Mouse (Mus musculus) limb, embryonic 11.5 days (tissue): ENCODE data around the gene Slc25a51. TPM values are rescaled to one million over a fixed set of nuclear protein-coding genes. Genes with fewer than 3 reads are reported as not detected.
"Not testable (repeated sequence)": the region's sequence is repeated elsewhere in the genome, so short reads cannot be mapped to it uniquely, and the experiment has no call there.

Source experiments
- ATAC-seq: fragments of 200-750 bp; cut with Nextera tagmentation; 2 replicates; pipeline ENCODE4 v1.8.0; 2017; ENCODE audit warnings: low read depth; ENCODE audit not compliant: insufficient number of reproducible peaks, low FRiP score, low TSS enrichment
- DNase-seq: peaks from one replicate; pipeline ENCODE4 v3.0.0-alpha.2; 2015; ENCODE audit warnings: low spot score
- H3K27ac ChIP-seq: fragments of 300-500 bp; sonication (generic); replicated peaks from 2 replicates; pipeline ENCODE4 v1.5.1; 2014; ENCODE audit warnings: low read depth, mild to moderate bottlenecking, low read length
- H3K27me3 ChIP-seq: fragments of 300-500 bp; sonication (generic); 2 replicates; pipeline ENCODE4 v1.6.1; 2014; ENCODE audit warnings: mild to moderate bottlenecking, low read length, mixed read lengths; ENCODE audit not compliant: control insufficient read depth, insufficient read depth
- H3K36me3 ChIP-seq: fragments of 300-500 bp; sonication (generic); 2 replicates; pipeline ENCODE4 v1.6.1; 2014; ENCODE audit warnings: mild to moderate bottlenecking, low read length, moderate library complexity, mixed read lengths; ENCODE audit not compliant: control insufficient read depth, insufficient read depth
- H3K4me1 ChIP-seq: fragments of 300-500 bp; sonication (generic); 2 replicates; pipeline ENCODE4 v1.6.1; 2014; ENCODE audit warnings: low read length, mixed read lengths; ENCODE audit not compliant: control insufficient read depth, insufficient read depth
- H3K4me2 ChIP-seq: fragments of 300-500 bp; sonication (generic); 2 replicates; pipeline ENCODE4 v1.6.1; 2014; ENCODE audit warnings: low read depth, mild to moderate bottlenecking, moderate library complexity; ENCODE audit not compliant: severe bottlenecking
- H3K4me3 ChIP-seq: fragments of 300-500 bp; sonication (generic); 2 replicates; pipeline ENCODE4 v1.5.1; 2014; ENCODE audit warnings: low read depth, low read length
- H3K9ac ChIP-seq: fragments of 300-500 bp; sonication (generic); 2 replicates; pipeline ENCODE4 v1.6.1; 2014; ENCODE audit warnings: mild to moderate bottlenecking, low read length
- H3K9me3 ChIP-seq: fragments of 300-500 bp; sonication (generic); 2 replicates; pipeline ENCODE4 v1.6.1; 2016; ENCODE audit warnings: low read length; ENCODE audit not compliant: control insufficient read depth
- WGBS: fragments of 180-500 bp; shearing (Covaris S2); extraction: QIAGEN DNeasy Blood & Tissue Kit; methylation state at CpG from one replicate; pipeline ENCODE4 v1.1.7; 2014; 5-methylcytosine and 5-hydroxymethylcytosine counted together
- polyA plus RNA-seq: library from polyadenylated mRNA; unstranded; fragments of >200 nt; fragmentation: Nextera tagmentation; extraction: Ambion mirVana; gene quantifications from 2 replicates; pipeline ENCODE4 v1.2.1, GENCODE M21; 2014

The Slc25a51 gene
- polyA plus RNA-seq, 1 experiment from 2014 or later: 72.8 TPM

DNA sequence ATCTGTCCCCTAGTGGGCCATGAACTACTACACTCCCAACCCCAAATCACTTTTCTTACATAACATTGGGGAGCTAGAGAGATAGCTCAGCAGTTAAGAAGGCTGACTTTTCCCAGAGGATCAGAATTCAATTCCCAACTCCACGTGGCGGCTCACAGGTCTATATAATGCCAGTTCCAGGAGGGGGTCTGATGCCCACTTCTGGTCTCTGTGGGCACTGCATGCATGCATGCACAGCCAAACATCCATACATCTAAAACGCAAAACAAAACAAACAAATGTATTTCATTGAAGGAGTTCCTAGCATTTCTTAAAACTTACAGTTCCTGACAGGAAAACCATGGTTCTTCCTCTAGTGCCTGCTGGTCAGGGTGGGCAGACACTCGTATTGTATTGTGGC is 16.5 kb downstream of the Slc25a51 start:
- H3K4me1 ChIP-seq: no peaks in the 10 kb centered on the region
- H3K9me3 ChIP-seq: no peaks in the 10 kb centered on the region
- no peak overlapping the region for H3K27ac ChIP-seq
- H3K9ac ChIP-seq: no peak overlapping the region
- WGBS: 74% methylated on average over 4 of the region's 4 CpGs
- no peak overlapping the region for H3K4me3 ChIP-seq
- H3K27me3 ChIP-seq: no peaks in the 10 kb centered on the region
- DNase-seq: no peak
- H3K4me2 ChIP-seq: no peak overlapping the region
- no peak for ATAC-seq
- H3K36me3 ChIP-seq: no peaks in the 10 kb centered on the region

DNA sequence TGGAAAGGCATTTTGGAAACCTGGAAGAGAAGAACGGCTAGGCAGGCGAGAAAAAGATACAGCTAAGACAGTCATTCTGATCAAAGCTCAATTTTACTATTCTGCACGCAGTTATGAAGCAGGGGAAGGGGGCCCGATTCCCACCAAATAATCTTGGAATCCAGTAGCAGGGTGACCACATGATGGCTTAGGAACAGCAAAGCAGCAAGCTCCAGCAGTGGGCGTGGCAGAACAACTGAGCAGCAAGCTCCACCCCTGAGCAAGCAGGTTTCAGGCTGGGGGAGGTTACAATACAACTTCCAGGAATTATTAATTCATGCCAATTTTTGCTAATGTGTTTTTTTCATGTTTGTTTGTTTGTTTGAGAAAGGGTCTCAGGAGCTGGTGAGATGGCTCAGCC is 21.3 kb downstream of the Slc25a51 start:
- H3K4me3 ChIP-seq, H3K4me1 ChIP-seq, H3K36me3 ChIP-seq, H3K9ac ChIP-seq, H3K27me3 ChIP-seq, ATAC-seq, DNase-seq, H3K27ac ChIP-seq, H3K9me3 ChIP-seq, H3K4me2 ChIP-seq: not testable (repeated sequence)
- WGBS: 94% methylated on average over 5 of the region's 5 CpGs

DNA sequence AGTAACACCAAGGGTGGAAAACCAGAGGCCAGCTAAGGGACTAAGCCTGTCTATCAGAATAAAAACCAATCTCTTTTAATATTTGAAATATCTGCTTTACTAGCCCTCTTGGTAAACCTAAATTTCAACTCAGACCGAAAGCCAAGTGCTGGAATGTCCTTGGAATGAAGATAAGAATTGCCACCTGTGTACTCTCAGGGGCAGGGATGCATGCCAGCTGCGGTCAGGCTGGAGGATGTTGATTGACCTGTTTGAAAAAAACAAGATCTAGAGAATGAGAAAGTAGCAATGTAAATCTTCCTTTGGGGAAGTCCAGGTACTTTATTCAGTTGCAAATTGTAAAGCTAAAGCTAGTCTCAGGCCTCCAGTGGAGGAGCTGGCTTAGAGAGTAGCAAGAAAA is 26.4 kb downstream of the Slc25a51 start:
- 92% methylated on average over 2 of the region's 2 CpGs for WGBS

DNA sequence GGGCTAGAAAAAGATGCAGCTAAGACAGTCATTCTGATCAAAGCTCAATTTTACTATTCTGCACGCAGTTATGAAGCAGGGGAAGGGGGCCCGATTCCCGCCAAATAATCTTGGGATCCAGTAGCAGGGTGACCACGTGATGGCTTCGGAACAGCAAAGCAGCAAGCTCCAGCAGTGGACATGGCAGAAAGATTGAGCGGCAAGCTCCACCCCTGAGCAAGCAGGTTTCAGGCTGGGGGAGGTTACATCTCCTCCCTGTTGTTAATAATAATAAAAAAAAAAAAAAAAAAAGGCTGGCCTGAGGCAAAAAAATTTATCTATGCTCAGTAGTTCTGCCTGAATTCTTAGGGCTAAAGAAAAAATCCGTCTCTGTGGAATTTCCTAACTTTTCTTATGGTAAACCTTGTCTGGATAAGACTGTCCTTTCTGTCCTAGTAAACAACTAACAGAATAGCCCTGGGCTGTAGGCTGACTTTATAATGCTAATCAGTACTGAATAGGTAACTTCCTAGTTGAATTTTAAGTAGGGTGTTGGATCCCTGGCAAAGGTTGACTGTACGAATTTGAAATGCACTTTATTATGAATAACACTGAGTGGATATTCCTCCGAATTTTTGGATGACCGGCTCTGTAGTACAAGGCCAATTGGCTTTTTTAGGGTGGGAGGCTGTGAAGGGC is 27.5 kb downstream of the Slc25a51 start:
- H3K27ac ChIP-seq, H3K4me1 ChIP-seq, H3K36me3 ChIP-seq, H3K27me3 ChIP-seq, H3K4me2 ChIP-seq, H3K9ac ChIP-seq, ATAC-seq, H3K4me3 ChIP-seq, H3K9me3 ChIP-seq, DNase-seq: not testable (repeated sequence)
- 91% methylated on average over 10 of the region's 10 CpGs for WGBS

More for the DNA sequence above, 26.4 kb downstream of the Slc25a51 start:
- H3K36me3 ChIP-seq, DNase-seq, H3K4me3 ChIP-seq, H3K27ac ChIP-seq, H3K9ac ChIP-seq, H3K4me2 ChIP-seq, H3K9me3 ChIP-seq, ATAC-seq, H3K27me3 ChIP-seq, H3K4me1 ChIP-seq: not testable (repeated sequence)

DNA sequence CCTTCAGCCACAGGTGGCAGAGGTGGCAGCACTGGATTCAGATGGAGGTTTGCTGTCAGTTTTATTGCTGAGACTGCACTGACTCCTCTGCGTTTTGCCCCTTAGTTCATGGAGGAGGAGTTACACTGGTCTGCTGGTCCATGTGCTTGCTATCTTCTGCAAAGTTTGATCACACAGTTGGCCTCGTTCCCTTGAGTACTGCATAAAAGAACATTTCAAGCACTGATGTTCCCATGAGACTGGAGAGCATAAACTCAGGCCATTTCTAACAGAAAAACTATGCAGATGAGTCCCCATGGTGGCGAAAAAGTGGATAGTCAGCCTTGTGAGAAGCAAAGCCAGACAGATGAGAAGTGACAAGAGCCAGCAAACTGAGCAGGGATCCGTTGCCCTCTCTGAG is 32.0 kb downstream of the Slc25a51 start:
- DNase-seq (no peak), ATAC-seq (no peak)
- 87% methylated on average over 4 of the region's 4 CpGs for whole genome bisulfite sequencing
- no peak overlapping the region for H3K4me3 ChIP-seq
- H3K9ac ChIP-seq: no peak overlapping the region
- H3K9me3 ChIP-seq: no peaks in the 10 kb centered on the region
- H3K4me2 ChIP-seq: no peak overlapping the region
- no peaks in the 10 kb centered on the region for H3K27me3 ChIP-seq
- H3K27ac ChIP-seq: no peak overlapping the region
- H3K4me1 ChIP-seq: no peaks in the 10 kb centered on the region
- peaks cover 8% of the 10 kb centered on the region for H3K36me3 ChIP-seq

DNA sequence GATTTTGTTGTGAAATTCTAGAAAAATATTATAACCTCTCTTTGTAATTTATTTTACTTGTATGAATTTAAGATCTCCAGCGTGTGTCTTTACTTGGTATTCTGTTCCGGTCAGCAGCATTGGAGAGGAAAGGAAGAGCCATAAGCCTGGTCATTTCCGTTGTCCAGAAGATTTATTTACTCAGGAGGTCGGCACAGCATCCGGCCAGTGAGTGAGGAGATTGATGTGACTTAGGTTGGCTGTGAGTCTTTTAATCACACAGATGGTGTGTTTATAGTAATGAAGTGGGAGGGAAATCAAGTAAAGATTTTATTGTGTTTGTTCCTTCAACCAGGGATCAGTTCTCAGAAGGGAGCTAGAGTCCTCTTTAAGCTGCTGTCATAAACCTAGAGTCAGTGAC is 33.7 kb downstream of the Slc25a51 start:
- H3K4me2 ChIP-seq: no peak overlapping the region
- no peaks in the 10 kb centered on the region for H3K27me3 ChIP-seq
- no peak for DNase-seq
- no peak overlapping the region for H3K4me3 ChIP-seq
- ATAC-seq: no peak
- H3K4me1 ChIP-seq: no peaks in the 10 kb centered on the region
- H3K27ac ChIP-seq: no peak overlapping the region
- H3K9ac ChIP-seq: no peak overlapping the region
- 73% methylated on average over 5 of the region's 5 CpGs for WGBS
- peaks cover 12% of the 10 kb centered on the region for H3K36me3 ChIP-seq
- H3K9me3 ChIP-seq: no peaks in the 10 kb centered on the region

DNA sequence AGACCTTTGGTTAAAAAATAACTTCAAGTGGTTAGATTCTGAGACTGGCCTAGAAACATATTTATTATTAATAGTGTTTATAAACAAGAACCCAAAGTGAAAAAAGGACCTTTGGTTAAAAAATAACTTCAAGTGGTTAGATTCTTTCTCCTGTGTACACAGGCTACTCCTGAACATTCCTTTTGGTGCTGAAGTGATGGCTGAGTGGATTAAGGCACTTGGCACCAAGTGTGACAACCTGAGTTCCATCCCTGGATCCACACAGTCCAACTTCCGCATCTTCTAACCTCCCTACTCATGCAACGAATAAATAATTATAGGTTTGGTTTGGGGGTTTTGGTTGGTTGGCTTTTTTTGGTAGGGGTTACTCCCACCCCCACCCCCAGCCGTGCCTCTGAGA is 37.3 kb downstream of the Slc25a51 start:
- H3K9me3 ChIP-seq: no peaks in the 10 kb centered on the region
- H3K36me3 ChIP-seq: peaks cover 12% of the 10 kb centered on the region
- no peak overlapping the region for H3K27ac ChIP-seq
- no peaks in the 10 kb centered on the region for H3K4me1 ChIP-seq
- WGBS: 83% methylated on average over 3 of the region's 3 CpGs
- no peak overlapping the region for H3K4me3 ChIP-seq
- ATAC-seq: no peak
- no peak overlapping the region for H3K4me2 ChIP-seq
- no peak overlapping the region for H3K9ac ChIP-seq
- no peaks in the 10 kb centered on the region for H3K27me3 ChIP-seq
- DNase-seq: no peak

DNA sequence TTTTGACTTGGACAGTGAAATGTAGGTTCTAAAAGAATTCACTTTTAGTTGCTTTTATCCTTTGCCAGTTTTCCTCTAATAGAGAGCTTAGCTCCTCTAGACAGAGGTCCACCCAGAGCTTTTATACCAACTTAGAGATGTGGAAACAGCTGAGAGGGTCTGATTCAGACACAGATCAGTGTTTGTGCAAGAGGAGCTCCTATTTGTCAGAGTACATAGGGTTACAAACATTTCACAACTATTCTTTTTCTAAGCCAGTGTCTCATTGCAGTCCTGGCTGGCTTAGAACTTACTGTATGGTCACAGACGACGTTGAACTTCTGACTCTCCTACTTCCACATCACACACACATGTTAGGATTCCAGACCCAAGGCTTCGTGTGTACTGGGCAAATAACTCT is 51.9 kb downstream of the Slc25a51 start:
- Histone ChIP-seq H3K27me3 (no peaks in the 10 kb centered on the region), H3K27ac (no peak overlapping the region), H3K4me2 (no peak overlapping the region), H3K36me3 (peaks cover 2% of the 10 kb centered on the region; the same call in 1 of the 2 replicates), H3K9ac (no peak overlapping the region), H3K4me3 (no peak overlapping the region), H3K4me1 (no peaks in the 10 kb centered on the region), H3K9me3 (no peaks in the 10 kb centered on the region)
- 85% methylated on average over 3 of the region's 3 CpGs for WGBS
- ATAC-seq (no peak), DNase-seq (no peak)
